Mouse (Mus musculus): ENCODE data around the gene Rabac1.

DNA sequence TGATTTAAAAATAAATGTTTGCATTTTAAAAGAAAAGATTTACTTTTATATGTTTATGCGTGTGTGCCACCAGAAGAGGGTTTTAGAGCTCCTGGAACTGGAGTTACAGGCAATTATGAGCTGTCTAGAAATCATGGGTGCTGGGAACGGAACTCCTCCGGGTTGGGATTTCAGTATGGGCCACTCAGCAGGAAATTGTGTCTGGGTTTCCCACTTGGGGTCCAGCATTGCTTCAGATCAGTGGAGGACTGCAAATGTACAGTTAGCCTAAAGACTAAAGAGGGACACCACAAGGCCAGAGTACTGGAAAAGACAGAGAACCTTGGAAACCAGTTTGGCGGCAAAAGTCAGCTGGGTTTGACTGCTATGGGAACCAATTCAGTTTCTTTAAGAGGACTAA is 654 bp upstream of the Rabac1 start:
- TF ChIP-seq CTCF (IDR thresholded peaks at IDR 0.05; ENCODE audit: low read depth, low read length), result no peak
- TF ChIP-seq POLR2A (IDR thresholded peaks at IDR 0.05; ENCODE audit: borderline replicate concordance, low read depth, low read length), result no peak

All from bone marrow macrophage, adult 2 months (primary cell).